Mouse (Mus musculus) R1 (cell line): Measurements from ENCODE around the gene Acot7.

ENCODE experiments used
- DNase-seq: peaks from one replicate; pipeline ENCODE4 v3.0.0-alpha.2; 2018; ENCODE audit warnings: low read depth, low spot score

Gene Acot7

GRCm38 (mm10) chr4:152243241-152243891 is 65.4 kb downstream of the Acot7 start:
- no peak for DNase-seq

- no peak for DNase-seq
Measured at GRCm38 (mm10) chr4:152243969-152244368, 66.0 kb downstream of the Acot7 start.

DNA sequence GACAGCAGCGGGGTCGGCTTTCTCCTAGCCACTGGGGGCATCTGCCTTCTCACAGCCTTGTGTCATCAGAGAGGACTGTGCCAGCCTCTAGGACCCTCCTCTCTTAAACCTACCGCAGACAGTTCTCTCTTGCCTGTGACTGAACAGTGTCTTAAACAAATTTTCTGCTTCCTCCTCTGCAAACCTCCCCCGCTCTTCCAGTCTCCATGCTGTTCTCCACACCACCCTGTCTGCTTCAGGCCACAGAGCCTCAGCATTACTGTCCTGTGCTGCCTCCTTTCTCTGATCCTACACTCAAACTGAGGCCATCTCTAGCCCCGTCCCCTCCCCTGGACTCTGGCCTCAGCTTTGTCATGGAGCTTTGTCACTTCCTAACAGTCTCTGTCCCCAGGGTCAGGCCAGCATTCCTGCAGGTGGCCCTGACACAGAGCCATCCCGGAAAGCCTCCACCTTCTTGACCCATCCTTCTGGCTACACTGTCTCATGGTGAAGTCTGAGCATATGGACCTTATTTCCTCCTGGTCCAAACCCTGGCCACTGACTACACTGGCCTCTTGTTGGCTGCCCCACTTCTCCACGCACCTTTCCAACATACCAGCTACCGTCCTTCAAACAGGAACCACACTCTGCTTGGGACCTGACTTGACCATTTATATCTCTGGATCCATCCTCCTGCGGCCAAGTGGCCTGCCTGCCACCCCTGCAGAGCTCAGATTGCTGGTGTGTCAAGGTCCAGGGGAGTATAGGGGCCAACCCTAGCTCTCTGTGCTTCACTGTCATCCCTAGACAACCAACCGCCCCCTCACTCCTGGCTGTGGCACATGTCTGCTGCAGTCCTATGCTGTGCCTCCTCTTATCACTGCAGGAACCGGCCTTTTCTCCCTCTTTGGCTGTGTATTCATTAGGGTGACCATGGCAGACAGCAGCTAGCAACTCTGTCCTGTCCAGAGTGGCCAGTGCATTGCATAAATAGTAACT is 66.9 kb downstream of the Acot7 start:
- no peak for DNase-seq

GRCm38 (mm10) chr4:152246011-152246410 is 68.1 kb downstream of the Acot7 start:
- no peak for DNase-seq

GRCm38 (mm10) chr4:152247195-152247594 is 69.3 kb downstream of the Acot7 start:
- DNase-seq, result no peak

GRCm38 (mm10) chr4:152250615-152251014 is 72.7 kb downstream of the Acot7 start:
- DNase-seq, result no peak

DNA sequence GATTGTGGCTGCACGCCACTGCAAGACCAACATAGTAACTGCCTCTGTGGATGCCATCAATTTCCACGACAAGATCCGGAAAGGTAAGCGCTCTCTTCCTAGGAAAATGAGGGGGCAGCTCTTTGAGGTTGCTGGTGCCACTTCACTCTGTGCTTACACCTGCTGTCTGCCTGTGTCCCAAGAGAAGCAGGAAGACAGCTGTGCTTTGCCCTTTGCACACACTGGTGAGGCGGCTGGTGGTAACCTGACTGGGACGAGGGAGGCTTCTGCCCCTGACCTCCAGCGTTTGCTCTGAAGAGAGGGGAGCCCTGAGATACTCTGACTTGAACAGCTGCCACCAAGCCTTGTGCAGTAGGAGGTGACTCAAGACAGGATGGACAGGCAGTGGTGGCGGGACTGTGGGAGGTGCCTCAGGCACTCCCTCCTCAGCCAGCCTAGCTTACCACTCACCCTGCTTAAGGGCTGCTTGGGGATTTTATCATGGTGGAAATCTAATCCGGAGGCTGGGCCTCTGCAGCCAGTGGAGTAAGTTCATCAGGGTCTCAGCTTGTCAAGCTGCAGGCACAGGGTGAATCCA is 75.3 kb downstream of the Acot7 start:
- DNase-seq, result no peak

- DNase-seq, result no peak
Measured at GRCm38 (mm10) chr4:152257070-152257469, 79.1 kb downstream of the Acot7 start.

DNA sequence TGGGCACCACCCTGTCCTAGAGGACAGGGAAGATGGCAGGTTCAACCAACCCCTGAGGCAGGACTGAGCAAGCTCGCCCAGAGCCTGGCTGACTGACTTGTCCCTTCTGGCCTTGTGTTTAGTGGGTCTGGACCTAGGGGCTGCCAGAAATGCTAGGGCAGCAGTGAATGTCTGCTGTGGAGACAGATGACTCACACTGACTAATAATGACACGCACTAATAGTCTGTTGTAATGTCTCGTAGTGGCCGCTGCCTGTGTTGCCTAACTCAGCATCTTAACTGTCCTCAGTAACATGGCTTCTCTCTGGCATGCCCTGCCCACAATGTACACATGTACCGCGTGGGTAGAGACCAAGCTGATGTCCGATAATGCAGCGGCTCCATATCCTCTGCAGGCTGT is 82.5 kb downstream of the Acot7 start:
- no peak for DNase-seq

DNA sequence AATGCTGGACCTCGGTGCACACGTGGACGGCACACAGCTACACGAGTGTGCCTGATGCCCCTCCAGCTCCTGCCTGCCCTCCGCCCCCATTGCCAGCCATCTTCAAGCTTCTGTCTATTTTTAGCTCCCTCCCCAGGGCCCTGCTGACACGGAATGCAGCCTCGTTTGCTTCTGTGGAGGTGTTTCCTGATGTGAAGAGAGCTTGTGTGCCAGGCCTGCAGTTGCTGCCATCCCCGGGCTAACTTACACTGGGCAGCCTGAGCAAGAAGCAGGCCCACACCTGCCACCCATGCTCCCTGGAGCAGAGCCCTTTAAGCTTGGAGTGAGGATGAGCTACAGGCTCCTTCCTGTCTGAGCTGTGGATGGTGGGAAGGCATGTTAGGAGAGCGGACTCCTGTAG is 84.3 kb downstream of the Acot7 start:
- no peak for DNase-seq

DNA sequence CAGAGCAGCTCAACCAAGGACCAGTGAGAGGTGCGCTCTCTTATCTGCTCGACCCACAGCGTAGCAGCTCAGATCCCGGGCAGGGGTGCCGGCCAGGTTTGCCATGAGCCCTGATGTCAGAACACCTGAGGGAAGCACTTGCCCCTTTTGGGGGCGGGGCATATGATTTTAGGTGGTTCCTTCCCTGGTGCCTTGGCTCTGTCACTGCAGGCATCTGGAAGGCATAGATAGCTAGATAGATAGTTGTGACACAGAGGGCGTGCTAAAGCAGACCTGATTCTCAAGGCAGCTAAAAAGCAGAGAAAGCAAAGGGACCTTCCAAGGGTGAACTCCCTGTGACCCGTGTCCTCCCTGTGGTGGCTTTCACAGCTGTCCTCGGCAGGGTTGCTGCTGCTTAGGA is 85.2 kb downstream of the Acot7 start:
- peak; percentile 47 for DNase-seq

DNA sequence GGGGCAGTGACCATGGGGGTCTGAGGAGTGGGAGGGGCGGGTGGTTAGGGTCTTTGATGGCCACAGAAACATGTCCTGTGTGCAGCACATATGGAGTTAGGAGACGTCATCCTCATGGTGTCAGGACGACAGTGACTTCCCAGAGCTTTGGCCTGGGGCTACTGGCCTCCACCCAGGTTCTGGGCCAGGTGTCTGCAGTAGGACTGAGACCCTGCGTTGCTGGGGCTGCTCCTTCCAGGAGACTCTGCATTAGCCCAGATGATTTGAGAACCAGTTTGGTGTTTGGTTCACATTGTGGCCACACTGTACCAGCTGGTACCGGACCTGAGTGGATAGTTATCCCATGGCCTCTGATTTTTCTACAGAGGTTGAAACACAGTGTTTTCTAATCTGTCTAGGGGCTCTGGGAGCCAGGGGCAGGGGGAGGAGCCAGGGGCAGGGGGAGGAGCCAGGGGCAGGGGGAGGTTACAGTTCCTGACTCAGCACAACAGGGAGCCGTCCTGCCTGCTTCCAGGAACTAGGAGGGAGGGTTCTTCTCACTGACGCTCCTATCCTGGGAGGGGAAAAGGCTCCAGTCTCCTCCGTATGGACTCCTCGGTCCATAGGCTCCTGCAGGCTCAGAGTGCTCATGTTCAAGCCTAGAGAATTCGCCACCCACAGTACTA is 85.7 kb downstream of the Acot7 start:
- peak; percentile 95 for DNase-seq

- no peak for DNase-seq
Measured at GRCm38 (mm10) chr4:152264177-152264530, 86.2 kb downstream of the Acot7 start.

DNA sequence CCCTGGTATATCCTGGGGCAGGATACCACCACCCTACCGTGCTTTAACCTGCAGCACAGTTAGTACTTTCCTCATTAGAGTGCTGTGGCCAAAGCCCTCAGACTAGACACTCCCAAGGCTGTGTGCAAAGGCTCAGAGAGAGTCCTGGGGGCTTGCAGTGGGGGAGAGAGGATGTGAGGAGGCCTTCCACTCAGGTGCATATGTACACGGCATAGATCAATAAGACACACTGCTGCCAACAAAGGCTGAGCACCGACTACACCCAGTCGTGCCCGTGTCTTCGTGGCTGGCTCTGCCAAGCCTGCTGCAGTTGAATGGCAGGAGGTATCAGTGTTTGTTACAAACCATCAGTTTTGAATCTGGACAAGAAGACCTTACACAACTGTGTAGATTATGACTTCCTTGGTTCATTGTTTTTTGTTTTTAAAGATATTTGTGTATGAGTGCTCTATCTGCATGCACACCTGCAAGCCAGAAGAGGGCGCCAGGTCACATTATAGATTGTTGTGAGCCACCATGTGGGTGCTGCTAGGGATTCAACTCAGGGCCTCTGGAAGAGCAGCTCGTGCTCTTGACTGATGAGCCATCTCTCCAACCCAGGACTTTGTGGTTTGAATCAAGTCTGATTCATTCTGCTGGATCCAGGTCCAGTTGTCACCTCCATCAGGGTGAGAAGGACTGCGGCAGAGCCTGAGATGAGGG is 87.1 kb downstream of the Acot7 start:
- DNase-seq, result peak; percentile 77

DNA sequence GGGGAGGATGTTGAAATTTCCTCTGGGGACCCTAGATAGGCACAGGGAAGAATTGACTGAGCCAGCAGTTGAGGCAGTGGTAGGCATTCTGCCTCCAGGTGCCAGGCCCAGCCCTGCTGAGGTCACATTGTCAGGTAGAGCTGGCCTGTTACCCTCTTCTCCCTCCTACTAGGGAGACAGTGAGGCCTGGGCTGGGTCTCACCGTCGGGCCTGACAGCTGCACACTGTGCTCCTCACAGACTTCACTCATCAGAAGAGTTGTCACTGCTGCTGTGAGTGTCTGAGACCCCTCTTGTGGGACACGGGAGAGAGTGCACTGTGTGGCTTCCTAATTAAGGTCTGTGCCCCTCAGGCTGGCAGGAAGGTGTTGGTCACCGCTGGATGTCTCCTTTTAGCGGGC is 87.9 kb downstream of the Acot7 start:
- DNase-seq, result no peak

- no peak for DNase-seq
Measured at GRCm38 (mm10) chr4:152266236-152266895, 88.4 kb downstream of the Acot7 start.

- DNase-seq, result no peak
Measured at GRCm38 (mm10) chr4:152267748-152268369, 89.9 kb downstream of the Acot7 start.

GRCm38 (mm10) chr4:152269967-152270366 is 92.0 kb downstream of the Acot7 start:
- no peak for DNase-seq

GRCm38 (mm10) chr4:152270599-152270998 is 92.7 kb downstream of the Acot7 start:
- DNase-seq, result no peak

DNA sequence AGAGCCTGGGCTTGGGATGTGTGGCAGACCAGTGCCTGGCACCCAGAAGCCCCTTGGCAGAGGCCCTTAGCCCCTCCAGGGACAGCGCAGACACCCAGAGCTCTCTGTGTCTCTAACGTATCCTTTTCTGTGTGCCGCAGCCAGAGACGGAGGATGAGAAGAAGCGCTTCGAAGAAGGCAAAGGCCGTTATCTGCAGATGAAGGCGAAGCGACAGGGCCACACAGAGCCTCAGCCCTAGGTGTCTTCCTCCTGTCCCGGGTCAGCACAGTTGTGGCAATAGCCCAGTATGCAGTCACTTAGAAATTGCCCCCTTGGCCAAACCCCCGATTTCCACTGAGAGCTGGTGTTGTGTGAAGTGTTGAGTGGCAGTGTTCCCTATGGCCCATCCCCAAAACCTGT is 93.4 kb downstream of the Acot7 start:
- DNase-seq, result no peak
